In the genomic region with DNA sequence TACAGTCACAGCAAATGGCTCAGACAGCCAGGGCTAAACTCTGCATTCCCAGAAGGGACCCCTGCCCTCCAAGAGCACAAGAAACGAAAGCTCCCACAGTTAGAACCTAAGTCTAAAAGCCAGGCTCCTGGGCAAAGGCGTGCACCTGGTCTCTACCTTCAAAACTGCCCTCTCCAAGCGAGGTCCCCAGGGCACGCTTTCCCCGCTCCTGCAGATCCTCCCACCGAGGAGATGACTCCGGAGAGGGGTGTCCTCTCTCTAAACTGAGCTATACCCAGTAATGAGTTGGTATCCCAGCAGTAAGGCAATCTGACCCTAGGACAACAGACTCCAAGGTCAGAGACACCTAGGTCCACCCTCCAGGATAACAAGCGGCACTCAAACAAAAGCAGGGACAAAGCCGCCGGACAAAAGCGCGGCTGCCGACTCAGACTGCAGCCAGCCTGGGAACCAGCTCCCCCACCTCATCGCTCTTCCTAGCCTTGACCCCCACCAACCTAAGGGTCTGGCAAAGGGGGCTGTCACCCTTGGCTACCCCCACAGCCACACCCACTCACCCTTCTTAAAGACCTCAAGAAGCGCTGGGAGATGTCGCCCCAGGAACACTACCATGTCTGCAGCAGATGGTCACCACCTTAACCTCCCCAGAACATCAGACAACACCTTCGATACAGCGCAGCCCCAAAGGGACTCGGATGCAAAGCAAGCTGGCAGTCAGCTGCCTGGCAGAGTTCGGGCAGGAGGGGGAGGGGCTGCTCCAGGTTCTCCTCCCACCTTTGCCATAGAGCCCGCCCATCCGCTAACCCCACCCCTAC, we compare ENCODE assay signal across 9 mouse cellular contexts. TPM values are rescaled to one million over a fixed set of nuclear protein-coding genes. Genes with fewer than 3 reads are reported as not detected.
DNase-seq lines count a peak whose midpoint lies in the region; ATAC-seq lines count a peak whose summit lies in the region.
"Had no signal": no experiment of that assay in that cellular context is flagged by ENCODE, and none has a peak within 500 bp of the region (broad histone marks: within the 10 kb centered on the region; RNA-seq: fewer than 3 reads in every experiment).

No protein-coding gene starts in this region.

- no peak for DNase-seq in lung, postnatal 4 days
- peak; percentile 51 to 74 for DNase-seq in kidney, postnatal 36 days
- DNase-seq in layer of hippocampus, postnatal 10 days (ENCODE audit: low spot score in 2 of 2), result no peak

- H3K36me3 ChIP-seq in lung, embryonic 16.5 days (ENCODE audit: control insufficient read depth, insufficient read depth, low read length), result peaks cover 3% of the 10 kb centered on the region; the same call in 1 of the 2 replicates
- peaks cover 26% of the 10 kb centered on the region for H3K36me3 ChIP-seq in forebrain, embryonic 13.5 days (ENCODE audit: poor library complexity, severe bottlenecking)
- H3K36me3 ChIP-seq in stomach, embryonic 15.5 days, result peaks cover 11% of the 10 kb centered on the region; the same call in 1 of the 2 replicates

- peaks cover 34% of the 10 kb centered on the region for H3K4me1 ChIP-seq in lung, embryonic 16.5 days (replicated peaks; ENCODE audit: control insufficient read depth, insufficient read depth, low read length)
- H3K4me1 ChIP-seq in forebrain, embryonic 13.5 days, result peaks cover 59% of the 10 kb centered on the region
- H3K4me1 ChIP-seq in stomach, embryonic 15.5 days, result peaks cover 44% of the 10 kb centered on the region

- H3K27me3 ChIP-seq in lung, embryonic 16.5 days (ENCODE audit: control insufficient read depth, insufficient read depth, low read depth, low read length), result peaks cover 2% of the 10 kb centered on the region; the same call in 1 of the 2 replicates
- peaks cover 8% of the 10 kb centered on the region; the same call in 1 of the 2 replicates for H3K27me3 ChIP-seq in forebrain, embryonic 13.5 days
- no peaks in the 10 kb centered on the region; the same call in 1 of the 2 replicates for H3K27me3 ChIP-seq in stomach, embryonic 15.5 days (replicated peaks)

- H3K9me3 ChIP-seq in lung, embryonic 16.5 days (ENCODE audit: control insufficient read depth, low read length), result no peaks in the 10 kb centered on the region
- no peaks in the 10 kb centered on the region for H3K9me3 ChIP-seq in forebrain, embryonic 13.5 days (replicated peaks)
- no peaks in the 10 kb centered on the region for H3K9me3 ChIP-seq in stomach, embryonic 15.5 days

- no peak for ATAC-seq in lung, embryonic 16.5 days (ENCODE audit: low read depth)
- ATAC-seq in forebrain, embryonic 13.5 days, result peak; percentile 60
- no peak for ATAC-seq in stomach, embryonic 15.5 days (ENCODE audit: insufficient read depth, low FRiP score, low read depth)
- ATAC-seq in megakaryocyte, adult 5-6 weeks (ENCODE audit: poor library complexity, severe bottlenecking), result no peak
- ATAC-seq in granulocyte monocyte progenitor cell, adult 5-6 weeks (replicated peaks; ENCODE audit: poor library complexity, severe bottlenecking), result no peak

- peak overlapping the region; percentile 12 for H3K4me3 ChIP-seq in lung, embryonic 16.5 days (ENCODE audit: low read length)
- peak overlapping the region; percentile 43 for H3K4me3 ChIP-seq in forebrain, embryonic 13.5 days
- peak overlapping the region; percentile 19 for H3K4me3 ChIP-seq in stomach, embryonic 15.5 days (replicated peaks)

- peak overlapping the region; percentile 50 for H3K4me2 ChIP-seq in lung, embryonic 16.5 days (ENCODE audit: low read depth, low read length)
- H3K4me2 ChIP-seq in forebrain, embryonic 13.5 days, result peak overlapping the region; percentile 67
- peak overlapping the region; percentile 51 for H3K4me2 ChIP-seq in stomach, embryonic 15.5 days

- peak overlapping the region; percentile 49; the same call in 1 of the 2 replicates for H3K9ac ChIP-seq in lung, embryonic 16.5 days (ENCODE audit: low read length)
- H3K9ac ChIP-seq in forebrain, embryonic 13.5 days, result peak overlapping the region; percentile 67
- no peak overlapping the region for H3K9ac ChIP-seq in stomach, embryonic 15.5 days
- H3K9ac ChIP-seq: liver, embryonic 14.5 days had no signal

- WGBS in lung, embryonic 16.5 days, result 18% methylated on average over 22 of the region's 22 CpGs
- 6% methylated on average over 22 of the region's 22 CpGs for WGBS in forebrain, embryonic 13.5 days
- WGBS in stomach, embryonic 15.5 days, result 19% methylated on average over 22 of the region's 22 CpGs

- H3K27ac ChIP-seq in lung, embryonic 16.5 days (ENCODE audit: low read length), result no peak overlapping the region
- H3K27ac ChIP-seq in forebrain, embryonic 13.5 days, result peak overlapping the region; percentile 72
- H3K27ac ChIP-seq in stomach, embryonic 15.5 days, result peak overlapping the region; percentile 42; the same call in 1 of the 2 replicates
- H3K27ac ChIP-seq: liver, embryonic 14.5 days had no signal

RNA-seq across cellular contexts. Expression of a gene that starts 33.8 kb away (rescaled TPM):
- polyA plus RNA-seq in lung, embryonic 16.5 days (2015; fragmentation: Nextera tagmentation; extraction: Ambion mirVana), result 3.4 and 3.8 TPM in 2 replicates
- 3.7 and 3.8 TPM in 2 replicates for polyA plus RNA-seq in forebrain, embryonic 13.5 days (2015; fragmentation: Nextera tagmentation; extraction: Ambion mirVana)
- polyA plus RNA-seq in stomach, embryonic 15.5 days (2015; fragmentation: Nextera tagmentation; extraction: Ambion mirVana), result 11.8 and 12.6 TPM in 2 replicates
- total RNA-seq in layer of hippocampus, postnatal 10 days (2021), result 10 to 100 TPM; 11.4 to 12.1 TPM
- not detected in 2 replicates for total RNA-seq in megakaryocyte, adult 5-6 weeks (2015)
- not detected in 2 replicates for total RNA-seq in megakaryocyte, adult 5-6 weeks (2017)
- total RNA-seq in granulocyte monocyte progenitor cell, adult 5-6 weeks (2014; fragmentation: Nextera tagmentation), result 0.32 and 0.88 TPM in 2 replicates
- 0.05 TPM in 1 of 2 replicates, not detected in the other for total RNA-seq in granulocyte monocyte progenitor cell, adult 5-6 weeks (2017)

RNA-seq across cellular contexts. Expression of a gene that starts 37.8 kb away (rescaled TPM):
- polyA plus RNA-seq in lung, embryonic 16.5 days (2015; fragmentation: Nextera tagmentation; extraction: Ambion mirVana), result 58.5 and 61.2 TPM in 2 replicates
- 100 and 106 TPM in 2 replicates for polyA plus RNA-seq in forebrain, embryonic 13.5 days (2015; fragmentation: Nextera tagmentation; extraction: Ambion mirVana)
- 72.3 and 80.0 TPM in 2 replicates for polyA plus RNA-seq in stomach, embryonic 15.5 days (2015; fragmentation: Nextera tagmentation; extraction: Ambion mirVana)
- total RNA-seq in layer of hippocampus, postnatal 10 days (2021), result 100 to 1,000 TPM in 1 of 2 experiments, 10 to 100 TPM in 1; 99.0 to 109 TPM
- 9.4 and 12.5 TPM in 2 replicates for total RNA-seq in megakaryocyte, adult 5-6 weeks (2015)
- total RNA-seq in megakaryocyte, adult 5-6 weeks (2017), result 20.0 and 26.1 TPM in 2 replicates
- total RNA-seq in granulocyte monocyte progenitor cell, adult 5-6 weeks (2014; fragmentation: Nextera tagmentation), result 42.7 and 44.3 TPM in 2 replicates
- total RNA-seq in granulocyte monocyte progenitor cell, adult 5-6 weeks (2017), result 56.7 and 64.5 TPM in 2 replicates

RNA-seq across cellular contexts. Expression of a gene that starts 37.9 kb away (rescaled TPM):
- 15.4 and 15.8 TPM in 2 replicates for polyA plus RNA-seq in lung, embryonic 16.5 days (2015; fragmentation: Nextera tagmentation; extraction: Ambion mirVana)
- 15.6 and 19.1 TPM in 2 replicates for polyA plus RNA-seq in forebrain, embryonic 13.5 days (2015; fragmentation: Nextera tagmentation; extraction: Ambion mirVana)
- 13.1 and 14.1 TPM in 2 replicates for polyA plus RNA-seq in stomach, embryonic 15.5 days (2015; fragmentation: Nextera tagmentation; extraction: Ambion mirVana)
- 10 to 100 TPM; 36.8 to 37.0 TPM for total RNA-seq in layer of hippocampus, postnatal 10 days (2021)
- total RNA-seq in megakaryocyte, adult 5-6 weeks (2015), result 28.3 and 37.5 TPM in 2 replicates
- 14.1 and 22.2 TPM in 2 replicates for total RNA-seq in megakaryocyte, adult 5-6 weeks (2017)
- 20.8 and 30.0 TPM in 2 replicates for total RNA-seq in granulocyte monocyte progenitor cell, adult 5-6 weeks (2014; fragmentation: Nextera tagmentation)
- total RNA-seq in granulocyte monocyte progenitor cell, adult 5-6 weeks (2017), result 14.8 and 18.3 TPM in 2 replicates

Comparison
In these comparisons a context has a peak if more than half of its experiments do, and no peak if none do; other contexts are left out.
1. DNase-seq: peak in kidney, postnatal 36 days (2 of 2); none in lung, postnatal 4 days (0 of 2) and layer of hippocampus, postnatal 10 days (0 of 2).
2. RNA of a gene that starts 33.8 kb away (total RNA-seq): 11.4 to 12.1 TPM in layer of hippocampus, postnatal 10 days; 0.05 to 0.88 TPM in granulocyte monocyte progenitor cell, adult 5-6 weeks and not detected in megakaryocyte, adult 5-6 weeks; every median in the first group is over 4 times any median in the second.
3. Peak in every context shown above with its lines, with median percentiles within 50 percentile points of each other: H3K4me2 ChIP-seq and H3K4me3 ChIP-seq.